ENCODE assay signal across 25 mouse cellular contexts in genomic region chr4:21786268-21786667, GRCm38 (mm10).
"Had no signal": no experiment of that assay in that cellular context is flagged by ENCODE, and none has a peak within 500 bp of the region (broad histone marks: within the 10 kb centered on the region; RNA-seq: fewer than 3 reads in every experiment).

No protein-coding gene starts in this region.

- H3K4me1 ChIP-seq: embryonic facial prominence, embryonic 10.5 days; embryonic facial prominence, embryonic 12.5 days; embryonic facial prominence, embryonic 13.5 days; embryonic facial prominence, embryonic 15.5 days; forebrain, embryonic 10.5 days; forebrain, embryonic 12.5 days; forebrain, embryonic 13.5 days; forebrain, embryonic 15.5 days had no signal

- H3K27me3 ChIP-seq: embryonic facial prominence, embryonic 12.5 days; embryonic facial prominence, embryonic 13.5 days; embryonic facial prominence, embryonic 15.5 days; forebrain, embryonic 12.5 days; forebrain, embryonic 13.5 days; forebrain, embryonic 15.5 days had no signal

- H3K27ac ChIP-seq: embryonic facial prominence, embryonic 10.5 days; embryonic facial prominence, embryonic 12.5 days; embryonic facial prominence, embryonic 13.5 days; embryonic facial prominence, embryonic 15.5 days; forebrain, embryonic 10.5 days; forebrain, embryonic 12.5 days; forebrain, embryonic 13.5 days; forebrain, embryonic 15.5 days; gastrocnemius, adult 2 months; heart, adult 2 months had no signal

- H3K9me3 ChIP-seq: embryonic facial prominence, embryonic 10.5 days; embryonic facial prominence, embryonic 12.5 days; embryonic facial prominence, embryonic 13.5 days; embryonic facial prominence, embryonic 15.5 days; forebrain, embryonic 10.5 days; forebrain, embryonic 13.5 days; forebrain, embryonic 15.5 days had no signal

- H3K9ac ChIP-seq: embryonic facial prominence, embryonic 12.5 days; embryonic facial prominence, embryonic 13.5 days; embryonic facial prominence, embryonic 15.5 days; forebrain, embryonic 12.5 days; forebrain, embryonic 13.5 days; forebrain, embryonic 15.5 days; forebrain, postnatal 0 days had no signal

- DNase-seq: cerebellum, adult 9-10 months; cerebellum, adult 9-11 months; cerebellum, postnatal 10 days; cerebellum, postnatal 14 days; cerebellum, postnatal 25 days; cerebellum, postnatal 36 days; embryo, embryonic 11 days; forebrain, postnatal 0 days; gastrocnemius, adult 2 months; gastrocnemius, postnatal 10 days; gastrocnemius, postnatal 14 days; gastrocnemius, postnatal 25 days; gastrocnemius, postnatal 36 days; heart, adult 11 months; heart, adult 18-20 months; heart, adult 2 months had no signal

- H3K4me3 ChIP-seq: embryonic facial prominence, embryonic 10.5 days; embryonic facial prominence, embryonic 12.5 days; embryonic facial prominence, embryonic 13.5 days; embryonic facial prominence, embryonic 15.5 days; erythroblast, embryonic 14.5 days; forebrain, embryonic 10.5 days; forebrain, embryonic 12.5 days; forebrain, embryonic 13.5 days; forebrain, embryonic 15.5 days; gastrocnemius, adult 2 months; heart, adult 2 months had no signal

- H3K4me2 ChIP-seq: embryonic facial prominence, embryonic 12.5 days; embryonic facial prominence, embryonic 13.5 days; embryonic facial prominence, embryonic 15.5 days; forebrain, embryonic 12.5 days; forebrain, embryonic 13.5 days; forebrain, embryonic 15.5 days had no signal
